Mouse (Mus musculus) layer of hippocampus, postnatal 14 days (tissue): ENCODE results near the gene Zcwpw1. TPM values are rescaled to one million over a fixed set of nuclear protein-coding genes. Genes with fewer than 3 reads are reported as not detected.
"Not testable (repeated sequence)": the region's sequence is repeated elsewhere in the genome, so short reads cannot be mapped to it uniquely, and the experiment has no call there.

Experiments used
- DNase-seq, 2 experiments: peaks; one replicate each; pipeline ENCODE4 v3.0.0; 2021 to 2022; ENCODE audit warnings: low spot score in 2 of 2, mixed read lengths in 1 of 2
- long read RNA-seq, 2 experiments: library from polyadenylated mRNA; stranded (forward); transcript quantifications; one replicate each; pipeline ENCODE4 v2.0.0; 2021
- total RNA-seq, 2 experiments: library from RNA; stranded (reverse); gene quantifications; 2 replicates each; pipeline ENCODE4 v1.2.3; 2021

Zcwpw1 gene
- 1 to 10 TPM; 5.0 to 5.7 TPM for total RNA-seq
- long read RNA-seq, experiment 1, partial matches to known transcripts = 1 of 6 reads
- long read RNA-seq, experiment 1, other reads (novel, unspliced or antisense) = 3 of 6 reads
- long read RNA-seq, experiment 2, partial matches to known transcripts = 1 of 5 reads
- long read RNA-seq, experiment 2, other reads (novel, unspliced or antisense) = 2 of 5 reads

DNA sequence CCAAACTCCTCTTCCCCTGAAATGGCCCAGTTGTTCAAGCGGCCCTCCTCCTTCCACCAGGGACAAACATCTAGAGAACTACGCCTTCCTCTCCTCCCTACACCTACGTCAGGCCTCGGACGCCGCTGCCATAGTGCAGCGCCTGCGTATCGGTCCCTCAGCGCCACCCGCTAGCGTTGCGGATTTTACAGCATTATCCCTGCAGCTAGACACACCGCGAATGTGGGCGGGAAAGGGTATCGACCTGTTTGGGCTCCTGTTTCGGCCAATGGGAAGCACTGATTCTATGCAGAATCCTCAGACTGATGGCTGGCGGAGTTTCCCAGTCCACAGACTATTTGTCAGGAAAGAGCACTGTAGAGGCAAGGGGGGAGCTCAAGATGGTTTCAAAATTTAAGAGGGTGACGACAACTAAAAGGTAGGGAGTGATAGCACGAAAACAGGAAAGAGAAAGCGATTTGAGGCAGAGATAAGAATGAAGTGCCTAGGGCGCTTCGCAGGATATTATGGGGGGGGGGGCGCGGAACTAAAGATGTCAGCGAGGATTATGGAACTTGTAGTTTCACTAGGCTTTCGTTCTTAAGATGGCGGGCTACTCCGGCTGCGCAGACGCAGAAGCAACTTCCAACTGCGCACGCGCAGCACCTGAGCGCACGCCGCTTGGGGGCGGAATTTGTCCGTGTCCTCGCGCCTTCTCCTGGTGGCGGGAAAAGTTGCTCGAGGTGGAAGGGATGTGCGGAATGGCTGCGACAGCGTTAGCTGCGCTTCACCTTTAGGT lies at the start of gene Zcwpw1, which contains the start of gene Mepce:
Zcwpw1 (plus strand) TSS at position 648 of the 778 bp plus-strand sequence.
Mepce (minus strand) TSS at position 505 of the 778 bp plus-strand sequence.
- DNase-seq = peak; percentile 97

DNA sequence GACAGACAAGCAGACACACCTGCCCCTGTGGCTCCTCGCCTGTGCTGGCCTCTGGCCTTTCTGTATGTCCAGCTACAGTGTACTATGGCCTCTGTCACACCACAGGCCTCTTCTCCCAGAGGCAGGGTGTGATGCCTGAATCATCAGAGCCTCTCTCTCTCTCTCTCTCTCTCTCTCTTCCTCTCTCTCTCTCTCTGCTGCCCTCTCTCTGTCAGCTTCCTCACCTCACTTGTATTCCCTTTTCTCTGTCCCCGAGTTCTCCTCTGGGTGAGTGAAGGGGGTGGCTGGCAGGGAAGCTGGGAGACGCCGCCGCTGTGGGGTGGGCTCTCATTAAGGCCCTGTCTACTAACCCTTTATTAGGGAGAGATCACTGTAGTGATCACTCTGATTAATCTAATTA lies 49.1 kb upstream of the Zcwpw1 start:
- no peak for DNase-seq

DNA sequence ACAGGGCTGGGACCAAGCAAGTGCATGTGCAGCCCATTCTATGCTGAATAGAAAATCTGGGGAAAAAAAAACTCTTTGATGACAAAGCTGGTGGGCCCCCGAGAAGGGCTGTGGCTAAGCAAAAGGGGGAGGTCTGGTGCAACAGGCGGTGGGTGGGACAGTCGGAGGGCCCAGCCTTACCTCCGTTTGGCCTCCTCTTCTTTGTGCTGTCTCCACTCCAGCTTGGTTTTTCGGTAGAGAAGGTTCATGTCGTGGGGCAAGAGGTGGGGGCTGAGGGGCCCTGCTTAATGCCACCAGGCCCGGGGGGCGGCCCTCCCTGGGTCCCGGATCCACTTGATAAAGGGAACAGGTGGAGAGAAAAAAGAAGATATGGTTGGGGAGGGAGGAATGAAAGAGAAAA lies 48.1 kb upstream of the Zcwpw1 start:
- DNase-seq = no peak

DNA sequence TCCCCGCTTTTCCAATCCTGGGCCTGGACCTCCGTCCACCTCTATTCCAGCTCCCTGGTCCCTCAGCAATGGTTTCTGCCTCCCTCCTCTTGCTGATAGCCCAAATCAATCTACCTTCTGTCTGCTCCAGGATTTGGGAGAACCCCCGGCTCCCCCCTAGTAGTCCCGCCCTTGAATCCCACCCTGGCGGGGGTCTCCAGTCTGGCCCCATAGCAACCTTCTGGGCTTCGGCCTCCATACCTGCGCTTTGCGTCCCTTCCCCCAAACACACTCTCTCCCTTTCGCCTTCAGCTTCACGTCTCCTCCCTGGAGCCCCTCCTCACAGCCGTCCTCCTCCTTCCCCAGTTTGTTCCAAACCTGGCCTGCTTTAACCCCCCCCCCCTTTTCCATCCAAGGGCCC lies 47.1 kb upstream of the Zcwpw1 start:
- no peak for DNase-seq

DNA sequence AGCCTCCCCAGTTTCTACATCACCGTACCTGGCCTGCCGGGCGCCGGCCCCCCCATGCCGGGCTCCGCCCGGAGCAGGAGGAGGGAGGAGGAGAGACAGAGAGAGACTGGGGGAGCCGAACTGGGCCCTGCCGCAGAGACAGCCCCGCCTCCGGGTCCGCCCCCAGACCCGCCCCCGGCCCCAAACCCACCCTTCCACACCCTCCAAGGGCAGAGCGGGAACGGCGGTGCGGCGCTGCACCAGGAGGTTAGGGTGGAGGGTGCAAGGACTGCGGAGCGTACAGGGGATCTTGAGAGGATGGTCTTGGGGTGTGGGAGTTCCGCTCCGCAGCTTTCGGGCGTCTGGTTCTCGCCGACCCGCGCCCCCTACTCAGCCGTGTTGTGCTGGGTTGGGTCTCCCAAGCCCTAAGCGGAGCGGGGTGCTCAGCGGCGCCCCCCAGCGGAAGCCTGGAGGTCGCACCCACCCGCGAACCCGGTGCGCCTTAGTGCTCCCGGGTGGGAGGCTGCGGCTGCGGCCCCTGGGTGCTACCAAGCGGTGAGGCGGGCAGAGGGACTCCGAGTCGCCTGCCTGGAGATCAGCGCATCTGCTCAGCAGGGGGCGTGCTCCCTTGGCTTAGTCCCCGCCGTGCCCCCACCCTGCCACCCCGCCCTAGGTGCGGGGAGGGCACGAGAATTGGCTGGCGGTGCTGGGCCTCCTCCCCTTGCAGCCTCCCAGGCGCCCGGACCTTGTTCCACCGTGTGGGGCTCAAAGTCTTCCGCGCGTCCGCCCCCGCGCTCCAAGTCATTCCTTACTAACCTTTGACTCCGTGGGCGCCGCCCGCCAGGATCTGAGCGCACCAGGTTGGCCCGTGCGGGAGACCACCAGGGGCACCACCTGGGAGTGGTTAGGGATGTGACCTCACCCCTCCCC lies 46.3 kb upstream of the Zcwpw1 start, which contains the start of gene Nyap1:
Nyap1 (minus strand) TSS at position 585 of the 909 bp plus-strand sequence.
- DNase-seq = peak; percentile 86 to 91

- DNase-seq = no peak
Observed at GRCm38 (mm10) chr5:137742048-137742447, 45.5 kb upstream of the Zcwpw1 start.

DNA sequence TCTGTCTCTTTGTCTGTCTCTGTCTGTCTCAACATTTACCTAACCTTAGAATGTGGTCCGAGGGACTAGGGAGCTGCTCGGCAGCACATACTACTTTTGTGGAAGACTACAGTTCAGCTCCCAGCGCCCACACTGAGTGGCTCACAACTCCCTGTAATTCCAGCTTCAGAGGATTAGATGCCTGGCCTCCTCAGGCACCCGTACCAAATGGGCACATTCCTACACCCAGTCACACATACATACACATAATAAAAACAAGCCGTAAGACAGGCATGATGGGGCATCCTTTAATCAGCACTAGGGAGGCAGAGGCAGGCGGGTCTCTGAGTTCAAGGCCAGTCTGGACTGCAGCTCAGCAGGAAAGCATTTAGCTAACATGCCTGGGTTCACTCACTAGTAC lies 44.8 kb upstream of the Zcwpw1 start:
- DNase-seq = no peak

GRCm38 (mm10) chr5:137744197-137744596 lies 43.4 kb upstream of the Zcwpw1 start:
- no peak for DNase-seq

DNA sequence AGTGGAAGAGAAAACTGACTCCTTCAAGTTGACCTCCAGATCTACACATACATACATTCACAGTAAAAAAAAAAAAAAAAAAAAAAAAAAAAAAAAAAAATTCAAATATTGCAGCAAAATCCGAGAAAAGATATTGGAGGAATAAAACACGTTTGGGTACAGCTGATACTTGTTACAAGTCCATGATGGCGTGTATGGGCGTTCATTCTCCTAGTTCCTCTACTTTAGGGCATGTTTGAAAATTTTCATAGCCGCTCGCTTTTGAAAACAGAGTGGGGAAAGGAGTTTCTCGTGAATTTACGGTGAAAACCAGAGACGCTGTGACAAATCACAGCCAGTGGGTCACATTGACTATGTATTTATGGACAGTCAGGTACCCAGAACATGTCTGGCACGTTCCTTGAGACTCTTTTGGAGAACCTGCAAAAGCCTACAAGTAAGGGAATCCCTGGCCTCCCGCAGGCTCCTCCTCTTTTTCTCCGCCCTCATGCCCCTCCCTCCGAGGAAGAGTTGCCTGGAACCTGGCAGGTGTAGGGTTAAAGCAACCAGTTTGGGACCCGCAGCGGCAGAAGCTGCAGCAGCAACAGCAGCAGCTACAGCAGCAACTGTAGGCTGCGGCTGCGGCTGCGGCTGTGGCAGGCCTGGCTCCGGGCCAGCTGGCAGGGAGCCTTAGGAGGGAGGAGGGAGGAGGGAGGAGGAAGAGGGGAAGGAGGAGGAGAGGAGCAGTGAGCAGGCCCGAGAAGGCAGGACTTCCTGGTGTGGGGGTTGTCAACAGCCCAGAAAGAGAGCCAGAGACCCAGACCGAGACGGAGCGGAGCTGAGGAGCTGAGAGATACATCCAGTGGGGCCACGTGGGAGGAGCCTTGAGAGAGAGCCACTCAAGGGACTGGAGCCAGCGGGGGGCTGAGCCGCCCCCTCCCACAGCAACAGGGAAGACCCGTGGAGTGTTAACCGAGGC lies 42.1 kb upstream of the Zcwpw1 start, which contains the start of gene Tsc22d4:
Tsc22d4 (plus strand) TSS at position 517 of the 958 bp plus-strand sequence.
- peak; percentile 86 to 89 for DNase-seq

GRCm38 (mm10) chr5:137746282-137746850 lies 41.2 kb upstream of the Zcwpw1 start:
- no peak for DNase-seq

DNA sequence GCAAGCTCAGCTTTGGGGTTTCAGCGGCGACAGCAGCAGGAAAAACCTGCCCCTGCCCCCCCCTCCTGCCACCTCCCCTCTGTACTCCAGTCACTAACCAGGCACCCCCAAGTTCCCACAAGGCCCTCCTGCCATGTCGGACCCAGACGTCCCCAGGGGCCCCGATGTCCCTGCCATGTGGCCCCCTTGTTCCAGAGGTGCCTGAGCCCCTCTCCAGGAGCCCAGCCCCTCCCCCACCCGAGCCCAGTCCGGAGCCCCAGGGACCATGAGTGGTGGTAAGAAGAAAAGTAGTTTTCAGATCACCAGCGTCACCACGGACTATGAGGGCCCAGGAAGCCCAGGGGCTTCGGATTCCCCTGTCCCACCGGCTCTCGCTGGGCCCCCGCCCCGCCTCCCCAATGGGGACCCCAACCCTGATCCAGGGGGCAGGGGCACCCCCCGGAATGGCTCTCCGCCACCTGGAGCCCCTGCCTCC lies 40.7 kb upstream of the Zcwpw1 start:
- no peak for DNase-seq

DNA sequence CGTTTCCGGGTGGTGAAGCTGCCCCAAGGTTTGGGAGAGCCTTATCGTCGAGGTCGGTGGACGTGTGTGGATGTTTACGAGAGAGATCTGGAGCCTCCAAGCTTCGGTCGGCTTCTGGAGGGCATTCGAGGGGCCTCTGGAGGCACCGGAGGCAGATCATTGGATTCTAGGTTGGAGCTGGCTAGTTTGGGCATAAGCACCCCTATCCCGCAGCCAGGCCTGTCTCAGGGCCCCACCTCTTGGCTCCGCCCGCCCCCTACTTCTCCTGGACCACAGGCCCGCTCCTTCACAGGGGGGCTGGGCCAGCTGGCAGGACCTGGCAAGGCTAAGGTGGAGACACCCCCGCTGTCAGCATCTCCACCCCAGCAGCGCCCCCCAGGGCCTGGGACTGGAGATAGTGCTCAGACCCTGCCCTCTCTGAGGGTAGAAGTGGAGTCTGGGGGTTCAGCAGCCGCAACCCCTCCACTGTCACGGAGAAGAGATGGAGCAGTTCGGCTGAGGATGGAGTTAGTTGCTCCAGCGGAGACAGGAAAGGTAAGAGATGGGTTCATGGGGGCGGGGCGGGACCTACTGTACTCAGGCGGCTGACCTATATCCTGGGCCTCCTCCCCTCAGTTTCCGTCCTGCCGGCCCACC lies 40.2 kb upstream of the Zcwpw1 start:
- DNase-seq = peak in 1 of 2 experiments; percentile 35

DNA sequence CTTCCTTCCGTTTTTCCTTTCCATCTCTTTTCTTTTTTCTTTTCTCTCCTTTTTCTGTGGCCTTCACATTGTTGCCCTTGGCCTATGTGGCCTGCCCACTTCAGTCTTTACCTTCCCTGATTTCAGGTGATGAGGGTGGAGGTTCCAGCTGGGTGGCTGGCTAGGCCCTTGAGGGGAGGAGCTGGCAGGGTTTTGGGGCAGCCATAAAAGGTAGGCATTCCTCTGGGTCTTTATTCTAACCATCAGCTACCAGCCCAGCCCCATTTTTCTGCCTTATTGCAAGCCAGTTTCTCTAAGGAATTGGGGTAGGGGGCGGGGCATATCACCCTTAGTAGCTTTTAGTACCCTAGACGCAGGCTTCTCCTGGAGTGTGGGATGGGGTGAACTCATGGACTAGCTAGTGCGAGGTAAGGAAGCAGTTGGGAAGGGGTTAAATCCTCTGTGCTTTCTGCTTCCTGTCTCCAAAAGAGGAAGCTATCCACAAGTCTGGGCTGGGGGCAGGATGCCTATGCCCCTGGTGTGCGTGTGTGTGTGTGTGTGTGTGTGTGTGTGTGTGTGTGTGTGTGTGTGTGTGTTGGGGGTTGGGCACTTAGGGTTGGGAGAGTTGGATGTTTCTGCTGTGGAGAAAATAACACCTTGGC lies 39.3 kb upstream of the Zcwpw1 start:
- no peak for DNase-seq

GRCm38 (mm10) chr5:137749196-137749836 lies 38.3 kb upstream of the Zcwpw1 start:
- no peak for DNase-seq

DNA sequence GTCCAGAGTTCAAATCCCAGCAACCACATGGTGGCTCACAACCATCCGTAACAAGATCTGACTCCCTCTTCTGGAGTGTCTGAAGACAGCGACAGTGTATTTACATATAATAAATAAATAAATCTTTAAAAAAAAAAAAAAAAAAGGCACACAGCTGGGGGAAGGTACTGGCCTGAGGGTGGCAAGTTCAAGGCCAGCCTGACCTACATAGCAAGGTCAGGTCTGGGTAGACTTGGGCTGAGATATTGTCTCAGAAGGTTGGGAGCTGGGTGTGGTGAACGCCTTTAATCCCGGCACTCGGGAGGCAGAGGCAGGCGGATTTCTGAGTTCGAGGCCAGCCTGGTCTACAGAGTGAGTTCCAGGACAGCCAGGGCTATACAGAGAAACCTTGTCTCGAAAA lies 37.4 kb upstream of the Zcwpw1 start:
- not testable (repeated sequence) for DNase-seq

DNA sequence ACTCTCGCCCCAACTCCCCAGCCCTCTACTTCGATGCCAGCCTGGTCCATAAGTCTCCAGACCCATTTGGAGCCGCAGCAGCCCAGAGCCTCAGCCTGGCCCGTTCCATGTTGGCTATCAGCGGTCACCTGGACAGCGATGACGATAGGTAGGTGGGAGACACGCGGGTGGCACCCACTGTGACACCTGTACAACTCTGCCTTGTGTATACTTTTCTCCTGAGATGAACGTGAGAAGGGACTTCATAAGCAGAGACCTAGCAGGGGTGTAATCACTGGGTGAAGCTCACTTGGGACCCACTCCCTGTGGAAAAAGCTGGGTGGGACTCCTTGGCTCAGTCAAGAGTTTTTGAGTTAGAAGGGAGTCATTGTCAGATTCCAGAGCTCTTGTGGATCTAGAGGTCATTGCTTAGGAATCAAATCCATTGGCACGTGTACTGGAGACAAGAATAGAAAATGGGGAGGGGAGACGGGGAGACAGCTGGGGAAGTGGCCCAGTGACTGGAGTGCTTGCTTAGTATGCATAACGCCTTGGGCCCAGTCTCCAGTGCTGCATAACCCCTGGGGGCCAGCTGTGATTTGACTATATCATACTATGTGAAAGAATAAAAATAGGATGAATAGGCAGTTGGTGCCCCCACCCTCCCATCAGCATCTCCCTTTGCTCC lies 36.2 kb upstream of the Zcwpw1 start:
- DNase-seq = no peak

DNA sequence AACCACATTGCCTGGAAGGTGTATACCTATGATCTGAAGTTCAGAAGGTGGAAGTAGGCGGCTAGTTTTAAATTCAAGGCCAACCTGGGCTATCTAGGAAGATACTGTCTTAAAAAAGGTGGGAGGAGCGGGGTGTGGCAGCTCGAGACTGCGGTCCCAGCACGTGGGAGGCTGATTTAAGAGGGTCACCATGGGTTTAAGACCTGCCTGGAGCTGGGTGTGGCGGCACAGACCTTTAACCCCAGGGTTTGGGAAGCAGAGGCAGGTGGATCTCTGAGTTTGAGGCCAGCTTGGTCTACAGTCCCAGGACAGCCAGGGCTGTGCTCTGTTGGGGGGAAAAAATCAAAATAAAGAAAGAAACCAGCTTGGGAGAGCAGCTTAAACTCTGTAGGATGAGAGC lies 35.6 kb upstream of the Zcwpw1 start:
- DNase-seq = no peak
